Mouse (Mus musculus) liver, adult 2 months (tissue): ENCODE measurements around the gene Cog2. TPM values are rescaled to one million over a fixed set of nuclear protein-coding genes. Genes with fewer than 3 reads are reported as not detected.

Experiments used
- DNase-seq: peaks from one replicate; pipeline ENCODE4 v3.0.0-alpha.2; 2011; ENCODE audit warnings: low read depth, low spot score; ENCODE audit errors: extremely low read depth
- H3K27ac ChIP-seq: fragments of 200-500 bp; replicated peaks from 2 replicates; pipeline ENCODE4 v1.5.1; 2012; ENCODE audit warnings: low read depth, mild to moderate bottlenecking, control low read depth, inconsistent platforms, low read length; ENCODE audit not compliant: insufficient read depth
- H3K27me3 ChIP-seq: fragments of 200-500 bp; 2 replicates; pipeline ENCODE4 v1.6.1; 2012; ENCODE audit warnings: mild to moderate bottlenecking, moderate library complexity, low read length, inconsistent platforms; ENCODE audit not compliant: control insufficient read depth, insufficient read depth
- H3K36me3 ChIP-seq: fragments of 200-500 bp; 2 replicates; pipeline ENCODE4 v1.6.1; 2012; ENCODE audit warnings: low read length, inconsistent platforms; ENCODE audit not compliant: control insufficient read depth, insufficient read depth
- H3K4me1 ChIP-seq: fragments of 200-500 bp; 2 replicates; pipeline ENCODE4 v1.6.1; 2011; ENCODE audit warnings: low read length; ENCODE audit not compliant: control insufficient read depth, insufficient read depth
- H3K4me3 ChIP-seq: fragments of 200-500 bp; 2 replicates; pipeline ENCODE4 v1.5.1; 2011; ENCODE audit warnings: low read depth, mild to moderate bottlenecking, control low read depth, low read length, moderate library complexity; ENCODE audit not compliant: insufficient read depth
- H3K79me2 ChIP-seq: fragments of 200-500 bp; 2 replicates; pipeline ENCODE4 v1.6.1; 2012; ENCODE audit warnings: inconsistent platforms, mild to moderate bottlenecking, low read length, moderate library complexity; ENCODE audit not compliant: control insufficient read depth, insufficient read depth
- H3K9ac ChIP-seq: fragments of 200-500 bp; 2 replicates; pipeline ENCODE4 v1.6.1; 2012; ENCODE audit warnings: low read depth, mild to moderate bottlenecking, control low read depth, inconsistent platforms, low read length
- CTCF ChIP-seq: fragments of 200-500 bp; IDR thresholded peaks from 2 replicates; pipeline ENCODE4 v1.5.1; 2011; ENCODE audit warnings: low read depth, low read length, control low read depth
- POLR2A ChIP-seq: fragments of 200-500 bp; IDR thresholded peaks from 2 replicates; pipeline ENCODE4 v1.6.1; 2011; ENCODE audit warnings: low read length, control low read depth; ENCODE audit not compliant: insufficient read depth; ENCODE audit errors: extremely low read depth
- WGBS: fragments of 180-500 bp; shearing (Covaris S2); methylation state at CpG from one replicate; pipeline ENCODE4 v1.1.7; 2018; 5-methylcytosine and 5-hydroxymethylcytosine counted together
- polyA plus RNA-seq: library from polyadenylated mRNA; depleted of rRNA; stranded (reverse); fragments of >200 nt; gene quantifications from 2 replicates; pipeline ENCODE4 v1.2.3, GENCODE M21; 2012
- total RNA-seq: library from RNA; depleted of rRNA; stranded (reverse); fragments of >200 nt; gene quantifications from 2 replicates; pipeline ENCODE4 v1.2.3, GENCODE M21; 2014

The Cog2 gene
- total and polyA plus RNA-seq, 2 experiments = 12.6 to 16.6 TPM

GRCm38 (mm10) chr8:124547269-124547668, 26.7 kb downstream of the Cog2 start:
- Histone ChIP-seq H3K4me1 (no peaks in the 10 kb centered on the region), H3K36me3 (peaks cover 27% of the 10 kb centered on the region), H3K9ac (no peak overlapping the region), H3K4me3 (no peak overlapping the region), H3K27ac (no peak overlapping the region), H3K79me2 (no peaks in the 10 kb centered on the region), H3K27me3 (no peaks in the 10 kb centered on the region)
- WGBS = 75% methylated on average over 11 of the region's 11 CpGs
- DNase-seq = no peak
- no peak for TF ChIP-seq POLR2A
- TF ChIP-seq CTCF = no peak

GRCm38 (mm10) chr8:124548187-124548586, 27.6 kb downstream of the Cog2 start:
- H3K36me3 ChIP-seq = peaks cover 24% of the 10 kb centered on the region
- no peak overlapping the region for H3K27ac ChIP-seq
- WGBS = 83% methylated on average over 1 of the region's 1 CpGs
- H3K9ac ChIP-seq = no peak overlapping the region
- H3K4me1 ChIP-seq = no peaks in the 10 kb centered on the region
- DNase-seq = no peak
- H3K79me2 ChIP-seq = no peaks in the 10 kb centered on the region
- no peak overlapping the region for H3K4me3 ChIP-seq
- TF ChIP-seq POLR2A (no peak), CTCF (no peak)
- no peaks in the 10 kb centered on the region for H3K27me3 ChIP-seq

GRCm38 (mm10) chr8:124551011-124551661, 30.6 kb downstream of the Cog2 start:
- Histone ChIP-seq H3K36me3 (peaks cover 21% of the 10 kb centered on the region), H3K27ac (no peak overlapping the region), H3K9ac (no peak overlapping the region), H3K79me2 (no peaks in the 10 kb centered on the region), H3K4me1 (no peaks in the 10 kb centered on the region), H3K27me3 (no peaks in the 10 kb centered on the region), H3K4me3 (no peak overlapping the region)
- no peak for TF ChIP-seq POLR2A
- TF ChIP-seq CTCF = no peak
- WGBS = 92% methylated on average over 15 of the region's 15 CpGs
- DNase-seq = no peak

- H3K9ac ChIP-seq = no peak overlapping the region
- TF ChIP-seq CTCF (no peak), POLR2A (no peak)
- no peaks in the 10 kb centered on the region for H3K79me2 ChIP-seq
- H3K4me1 ChIP-seq = peaks cover 10% of the 10 kb centered on the region
- H3K4me3 ChIP-seq = no peak overlapping the region
- 75% methylated on average over 7 of the region's 7 CpGs for WGBS
- no peaks in the 10 kb centered on the region for H3K27me3 ChIP-seq
- H3K27ac ChIP-seq = no peak overlapping the region
- H3K36me3 ChIP-seq = peaks cover 19% of the 10 kb centered on the region; the same call in 1 of the 2 replicates
- DNase-seq = peak; percentile 57
These were observed 34.7 kb downstream of the Cog2 start for GRCm38 (mm10) chr8:124555113-124555750.

GRCm38 (mm10) chr8:124556164-124556563, 35.6 kb downstream of the Cog2 start:
- Histone ChIP-seq H3K36me3 (peaks cover 15% of the 10 kb centered on the region; the same call in 1 of the 2 replicates), H3K4me3 (no peak overlapping the region), H3K4me1 (peaks cover 14% of the 10 kb centered on the region), H3K27me3 (no peaks in the 10 kb centered on the region), H3K27ac (no peak overlapping the region), H3K9ac (no peak overlapping the region), H3K79me2 (no peaks in the 10 kb centered on the region)
- WGBS = 88% methylated on average over 7 of the region's 7 CpGs
- TF ChIP-seq POLR2A (no peak), CTCF (no peak)
- DNase-seq = peak; percentile 19

- no peak for TF ChIP-seq CTCF
- TF ChIP-seq POLR2A = no peak
- Histone ChIP-seq H3K4me3 (no peak overlapping the region), H3K79me2 (no peaks in the 10 kb centered on the region), H3K36me3 (peaks cover 15% of the 10 kb centered on the region; the same call in 1 of the 2 replicates), H3K27ac (no peak overlapping the region), H3K4me1 (peaks cover 14% of the 10 kb centered on the region), H3K9ac (no peak overlapping the region), H3K27me3 (no peaks in the 10 kb centered on the region)
- 76% methylated on average over 13 of the region's 13 CpGs for WGBS
- peak; percentile 33 for DNase-seq
These were observed 36.1 kb downstream of the Cog2 start for GRCm38 (mm10) chr8:124556658-124557057.
